Mouse (Mus musculus) lung, adult 2 months (tissue): Measurements from ENCODE around the gene Gm10024.

Source experiments
- CTCF ChIP-seq: fragments of 200-500 bp; IDR thresholded peaks from 2 replicates; pipeline ENCODE4 v1.5.1; 2011; ENCODE audit warnings: mild to moderate bottlenecking, low read length, control low read depth; ENCODE audit not compliant: insufficient read depth
- POLR2A ChIP-seq: fragments of 200-500 bp; IDR thresholded peaks from 2 replicates; pipeline ENCODE4 v1.6.1; 2011; ENCODE audit warnings: low read depth, mild to moderate bottlenecking, control low read depth, low read length, borderline replicate concordance; ENCODE audit errors: extremely low read depth

- no peak for TF ChIP-seq CTCF
- TF ChIP-seq POLR2A = no peak
Observed at GRCm38 (mm10) chr10:77682994-77683393, 28.3 kb upstream of the Gm10024 start.
